Mouse (Mus musculus) layer of hippocampus, postnatal 10 days (tissue): ENCODE measurements around the gene Mark2. TPM values are rescaled to one million over a fixed set of nuclear protein-coding genes. Genes with fewer than 3 reads are reported as not detected.

Experiments
- DNase-seq, 2 experiments: peaks; one replicate each; pipeline ENCODE4 v3.0.0; 2021; ENCODE audit warnings: low spot score in 2 of 2
- total RNA-seq, 2 experiments: library from RNA; stranded (reverse); gene quantifications; 2 replicates each; pipeline ENCODE4 v1.2.3; 2021

Gene Mark2
- total RNA-seq, 2 experiments from 2014 or later, result 102 to 110 TPM

DNA sequence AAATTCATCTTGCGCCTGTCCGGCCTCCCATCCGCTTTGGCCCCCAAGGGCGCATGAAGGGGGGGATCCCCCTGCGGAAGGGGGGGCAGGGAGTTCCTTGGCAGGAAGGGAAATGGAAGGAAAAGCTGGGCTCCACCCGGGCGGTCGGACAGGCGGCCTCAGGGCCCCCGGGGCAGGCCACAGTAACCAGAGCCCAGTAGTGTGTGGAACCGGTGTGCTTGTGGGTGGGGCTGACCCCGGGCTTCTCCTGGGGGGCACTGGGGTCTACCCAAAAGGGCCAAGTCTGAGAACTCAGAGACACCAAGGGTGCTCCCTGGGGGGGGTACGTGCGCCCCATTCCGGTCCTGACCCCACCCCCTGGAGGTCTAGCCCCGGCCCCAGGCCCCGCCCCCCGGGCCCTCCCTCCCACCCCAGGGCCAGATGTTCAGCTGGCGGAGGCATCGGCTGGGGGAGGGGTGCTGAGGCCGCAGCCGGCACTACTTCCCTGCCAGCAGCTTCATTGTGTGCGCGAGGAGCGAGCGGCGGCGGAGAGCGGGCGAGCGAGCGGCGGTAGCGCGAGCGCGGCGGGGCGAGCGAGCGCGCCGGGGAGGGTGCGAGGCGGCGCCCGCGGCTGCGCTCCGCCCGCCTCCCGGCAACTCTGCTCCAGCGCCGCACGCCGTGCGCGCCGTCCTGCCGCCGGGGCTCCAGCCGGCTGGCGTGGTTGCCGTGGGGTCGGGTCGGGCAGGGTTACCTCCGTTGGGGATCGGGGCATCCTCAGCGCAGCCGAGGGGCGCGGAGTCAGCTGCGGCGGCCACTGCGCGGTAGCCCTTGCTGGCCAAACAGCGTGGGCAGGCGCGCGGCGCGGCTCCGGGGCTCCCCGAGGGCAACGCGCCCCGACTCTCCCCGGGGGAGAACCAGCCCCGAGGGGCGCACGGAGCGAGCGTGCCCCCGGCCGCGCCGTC, 73.6 kb downstream of the Mark2 start:
- peak; percentile 77 to 84 for DNase-seq

DNA sequence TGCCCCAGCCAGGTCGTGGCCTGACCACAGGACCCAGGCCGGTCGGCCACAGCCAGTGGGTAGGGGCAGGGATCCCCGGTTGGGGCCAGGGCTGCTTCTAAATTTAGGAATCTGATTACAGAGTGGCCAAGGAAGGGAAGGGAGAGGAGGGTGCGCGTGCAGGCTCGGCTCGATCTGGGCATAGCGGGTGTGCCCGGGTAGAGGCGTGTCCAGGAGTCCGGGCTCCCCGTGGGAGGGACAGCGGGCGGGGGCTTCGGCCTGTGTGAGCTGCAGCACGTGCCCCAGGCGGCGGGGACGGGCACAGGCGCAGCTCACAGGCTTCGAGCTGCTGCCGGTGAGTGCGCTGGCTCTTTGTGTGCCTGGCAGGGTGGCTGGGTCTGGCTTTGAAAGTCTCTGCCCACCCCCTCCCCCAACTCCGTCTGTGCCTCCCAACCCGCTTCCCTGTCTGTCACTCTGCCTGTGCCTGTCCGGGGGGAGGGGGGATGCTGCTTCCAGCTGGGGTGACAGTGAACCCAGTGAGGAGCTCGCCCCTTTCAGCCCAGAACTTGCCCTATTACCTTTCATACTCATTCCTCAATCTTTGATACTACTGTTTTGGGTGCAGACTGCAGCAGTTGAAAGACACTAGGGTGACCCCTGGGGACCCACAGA, 74.4 kb downstream of the Mark2 start, which contains the start of gene Rcor2:
Gene Rcor2, plus strand, starts transcription at position 235 of the 651 bp plus-strand sequence.
- DNase-seq, result peak; percentile 71 to 79

DNA sequence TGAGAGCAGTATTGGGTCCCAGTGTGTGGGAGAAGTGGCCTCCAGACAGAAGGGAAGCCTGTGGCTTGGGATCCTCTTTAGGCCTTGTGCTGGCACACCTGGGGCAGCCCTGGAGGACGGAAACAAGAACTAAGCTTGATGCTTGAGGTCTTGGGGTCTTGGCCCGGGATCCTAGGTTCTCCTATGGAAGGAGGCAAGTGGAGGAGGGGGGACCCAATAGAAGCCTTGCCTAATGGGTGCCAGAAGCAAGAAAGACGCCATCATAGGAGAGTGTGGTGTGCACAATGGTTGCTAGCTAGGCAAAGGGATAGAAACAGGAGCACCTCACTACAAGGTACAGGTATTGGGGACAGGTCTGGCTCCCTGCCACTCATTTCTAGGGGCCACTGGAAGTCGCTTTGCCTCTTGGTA, 75.2 kb downstream of the Mark2 start:
- DNase-seq, result peak; percentile 41 to 47

DNA sequence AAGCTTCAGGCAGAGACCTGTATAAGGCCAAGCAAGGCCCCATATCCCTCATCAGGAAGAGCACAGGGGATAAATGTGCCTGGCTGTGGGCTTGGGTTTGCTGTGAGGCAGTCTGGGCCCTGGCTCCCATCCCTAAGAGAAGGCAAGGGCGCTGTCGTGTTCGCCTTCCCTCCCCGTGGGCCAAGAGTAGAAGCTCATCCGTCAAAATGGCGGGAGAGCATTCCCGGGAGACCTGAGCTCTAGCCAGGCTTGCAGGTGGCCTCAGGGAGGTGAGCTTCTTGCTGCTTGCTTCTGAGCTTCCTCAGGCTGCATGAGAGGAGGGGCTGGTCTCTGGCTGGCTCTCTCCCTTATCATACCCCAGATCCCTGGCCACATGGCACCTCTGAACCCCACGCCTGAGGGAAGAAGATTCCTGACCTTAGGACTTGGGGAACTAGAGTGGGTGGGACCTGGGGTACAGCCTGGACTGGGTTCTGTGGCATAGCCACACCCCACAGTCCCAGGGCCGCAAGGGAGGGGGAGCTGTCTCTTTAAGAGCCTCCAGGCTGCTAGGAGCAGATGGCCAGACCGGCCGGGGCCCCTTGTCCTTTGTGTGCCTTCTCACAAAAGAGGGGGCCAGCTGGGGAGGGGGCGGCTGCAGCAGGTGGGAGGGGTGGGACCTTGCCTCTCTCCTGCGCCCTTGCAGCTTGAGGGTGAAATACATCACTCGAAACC, 76.0 kb downstream of the Mark2 start:
- peak; percentile 37 to 39 for DNase-seq

DNA sequence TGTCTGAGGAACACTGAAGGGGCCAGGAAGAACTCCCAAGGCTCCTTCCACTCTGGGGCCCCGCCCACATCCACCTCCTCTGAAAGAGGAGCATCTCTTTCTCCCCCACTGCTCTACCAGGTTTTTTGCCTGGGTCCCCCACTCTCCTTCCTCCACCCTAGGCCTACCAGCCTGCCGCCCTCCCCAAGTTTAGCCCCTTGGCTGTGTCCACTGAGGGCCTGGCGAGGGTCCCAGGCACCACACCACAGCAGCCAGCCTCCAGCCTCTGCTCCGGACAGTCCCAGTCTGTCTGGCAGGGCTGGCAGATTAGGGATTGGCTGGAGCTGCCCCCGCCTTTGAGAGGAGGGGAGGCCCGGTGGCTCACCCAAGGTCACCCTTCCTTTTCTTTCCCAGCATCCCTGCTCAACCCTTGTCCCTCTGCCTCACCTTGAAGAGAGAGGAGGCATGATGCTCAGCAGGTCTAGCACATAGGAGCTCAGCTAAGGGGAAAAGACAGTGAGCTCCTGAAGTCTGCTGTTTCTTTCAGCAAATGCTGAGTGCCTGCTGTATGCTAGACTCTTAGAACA, 76.8 kb downstream of the Mark2 start:
- DNase-seq, result peak; percentile 52 to 67

DNA sequence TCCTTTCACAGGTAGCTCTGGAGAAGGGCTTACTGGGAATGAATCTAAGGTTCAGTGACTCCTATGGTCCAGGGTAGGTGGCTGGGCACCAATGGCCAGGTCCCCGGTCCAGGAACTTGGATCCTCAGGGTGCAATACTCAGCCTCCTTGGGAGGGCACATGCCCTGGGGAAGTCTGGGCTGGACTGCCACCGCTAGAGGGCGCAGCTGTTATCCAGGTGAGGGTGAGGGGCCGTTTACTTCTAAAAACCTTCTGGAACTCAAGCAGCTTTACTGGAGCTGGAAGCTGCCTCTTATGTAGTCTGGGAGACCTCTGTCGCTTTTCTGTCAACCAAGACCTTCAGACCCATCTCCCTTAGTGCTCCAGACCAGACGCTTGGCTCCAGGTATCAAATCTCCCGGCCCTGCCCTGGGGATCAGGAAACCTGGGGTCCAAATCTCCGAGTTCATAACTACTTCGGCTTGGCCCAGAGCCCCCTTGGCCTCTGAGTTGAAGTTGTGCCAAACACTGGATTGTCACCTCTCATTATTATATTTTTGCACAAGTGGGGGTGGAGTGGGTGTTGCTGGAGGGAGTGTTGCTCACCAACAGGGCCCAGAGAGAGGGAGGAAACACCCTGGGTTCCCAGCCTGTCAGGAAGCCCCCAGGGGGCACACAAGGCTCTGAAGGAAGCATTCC, 77.4 kb downstream of the Mark2 start:
- peak; percentile 79 to 82 for DNase-seq

DNA sequence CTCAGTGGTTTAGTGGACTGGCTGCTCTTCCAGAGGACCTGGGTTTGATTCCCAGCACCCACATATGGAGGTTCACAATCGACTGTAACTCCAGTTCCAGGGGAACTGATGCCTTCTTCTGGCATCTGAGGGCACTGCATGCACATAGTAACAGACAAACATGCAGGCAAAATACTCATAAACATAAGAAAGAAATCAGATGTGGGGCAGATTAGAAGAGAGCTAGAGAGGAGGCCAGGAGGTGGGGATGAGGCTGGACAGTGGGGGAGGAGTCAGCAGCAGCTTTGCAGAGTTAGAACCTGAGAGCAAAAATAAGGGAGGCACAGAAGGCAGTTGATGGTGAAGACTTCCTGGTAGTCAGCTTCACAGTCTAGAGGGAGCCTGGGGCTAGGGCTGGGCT, 79.1 kb downstream of the Mark2 start:
- DNase-seq, result no peak

DNA sequence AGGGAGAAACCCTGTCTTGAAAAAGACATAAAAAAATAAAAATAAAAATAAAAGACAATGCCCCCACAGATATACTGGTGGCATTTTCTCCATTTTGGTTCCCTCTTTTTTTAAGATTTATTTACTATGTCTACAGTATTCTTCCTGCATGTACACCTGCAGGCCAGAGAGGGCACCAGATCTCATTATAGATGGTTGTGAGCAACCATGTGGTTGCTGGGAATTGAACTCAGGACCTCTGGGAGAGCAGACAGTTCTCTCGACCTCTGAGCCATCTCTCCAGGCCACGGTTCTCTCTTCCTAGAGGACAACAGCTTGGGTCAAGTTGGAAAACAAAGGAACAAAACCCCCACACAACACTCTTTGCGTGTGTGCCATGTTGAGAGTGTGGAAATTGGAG, 79.7 kb downstream of the Mark2 start:
- DNase-seq, result no peak

DNA sequence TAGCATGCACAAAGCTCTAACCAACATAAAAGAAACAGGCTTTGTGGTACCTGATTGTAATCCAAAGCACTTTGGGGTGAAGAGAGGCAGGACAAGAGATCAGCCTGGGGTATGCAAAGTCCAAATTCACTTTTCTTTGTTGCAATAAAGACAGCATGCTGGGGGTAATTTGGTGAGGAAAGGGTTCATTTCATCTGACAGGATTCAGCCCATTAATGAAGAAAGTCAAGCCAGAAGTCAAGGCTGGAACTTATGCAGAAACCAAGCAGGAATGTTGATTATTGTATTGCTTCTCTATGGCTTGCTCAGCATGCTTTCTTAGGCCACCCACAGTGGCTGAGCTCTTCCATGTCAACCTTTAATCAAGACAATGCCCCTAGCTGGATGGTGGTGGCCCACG, 80.2 kb downstream of the Mark2 start:
- DNase-seq, result no peak

DNA sequence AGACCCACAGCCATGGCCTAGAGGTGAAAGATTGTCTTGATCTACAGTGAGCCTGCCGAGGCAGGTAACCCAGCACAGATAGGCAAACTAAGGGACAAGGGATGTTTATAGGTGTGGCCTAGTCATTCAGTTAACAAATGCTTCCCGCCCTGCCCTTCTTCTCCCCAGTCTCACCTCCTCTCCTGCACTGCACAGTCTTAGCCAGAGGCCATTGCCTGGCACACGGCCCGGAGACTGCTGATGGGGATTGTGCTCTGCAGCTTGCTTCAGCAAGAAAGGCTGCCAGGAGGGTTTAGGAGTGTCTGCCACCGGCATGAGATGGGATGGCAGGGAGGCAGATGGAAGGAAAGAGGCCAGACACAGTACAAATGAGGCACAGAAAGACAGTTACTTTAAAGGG, 83.8 kb downstream of the Mark2 start:
- no peak for DNase-seq

DNA sequence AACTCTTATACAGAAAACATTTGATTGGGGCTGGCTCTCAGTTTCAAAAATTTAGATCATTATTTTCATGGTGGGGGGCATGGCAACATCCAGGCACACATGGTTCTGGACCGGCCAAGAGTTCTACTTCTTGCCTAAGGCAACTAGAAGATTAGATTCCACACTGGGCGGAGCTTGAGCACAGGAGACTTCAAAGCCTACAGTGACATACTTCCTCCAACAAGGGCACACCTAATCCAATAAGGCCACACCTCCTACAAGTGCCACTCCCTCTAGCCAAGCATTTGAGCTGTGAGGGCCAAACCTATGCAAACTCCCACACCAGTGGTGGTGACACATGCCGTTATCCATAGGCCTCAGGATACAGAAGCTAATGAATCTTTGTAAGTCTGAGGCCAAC, 95.6 kb downstream of the Mark2 start:
- no peak for DNase-seq

DNA sequence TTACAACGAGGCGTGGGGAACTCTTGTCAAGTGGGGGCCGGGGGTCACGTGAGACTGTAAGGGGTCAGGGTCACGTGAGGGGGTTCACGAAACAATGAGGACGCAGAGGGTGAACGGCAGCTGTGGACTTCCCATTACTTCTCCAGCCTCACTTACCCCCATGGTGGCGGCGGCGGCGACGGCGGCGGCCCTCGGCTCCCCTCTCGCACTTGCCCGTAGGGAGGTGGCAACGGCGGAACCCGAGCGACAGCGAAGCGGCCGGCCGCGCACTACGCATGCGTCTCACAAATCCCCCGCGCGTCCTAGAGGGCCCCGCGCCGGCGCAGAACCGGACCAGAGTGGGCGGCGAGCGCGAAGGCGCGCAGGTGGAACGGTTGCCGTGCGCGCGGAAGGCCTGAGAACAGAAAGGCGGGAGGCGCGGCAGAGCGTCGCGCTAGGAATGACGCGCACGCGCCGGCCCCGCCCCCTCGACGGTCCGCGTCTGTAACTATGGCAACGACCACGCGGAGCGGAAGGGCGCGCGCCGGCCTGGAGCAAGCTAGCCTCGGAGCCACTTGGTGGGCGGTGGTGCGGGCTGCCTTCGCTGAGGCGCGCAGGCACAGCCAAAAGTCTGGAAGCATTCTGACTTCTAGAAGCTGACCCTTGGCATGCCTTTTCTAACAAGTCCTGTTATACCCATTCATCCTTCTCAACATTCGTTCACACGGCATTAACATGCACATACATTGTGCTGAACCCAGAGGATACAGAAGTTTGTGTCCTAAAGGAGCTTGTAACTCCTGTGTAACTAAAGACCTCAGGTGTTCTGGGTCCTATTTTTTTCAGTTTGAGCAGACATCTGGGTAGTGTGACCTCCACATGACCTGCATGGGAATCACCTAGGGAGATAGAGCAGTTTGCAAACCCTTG, 100.6 kb downstream of the Mark2 start, which contains the start of gene Naa40:
Gene Naa40, minus strand, starts transcription at position 402 of the 909 bp plus-strand sequence.
- peak; percentile 87 to 94 for DNase-seq

DNA sequence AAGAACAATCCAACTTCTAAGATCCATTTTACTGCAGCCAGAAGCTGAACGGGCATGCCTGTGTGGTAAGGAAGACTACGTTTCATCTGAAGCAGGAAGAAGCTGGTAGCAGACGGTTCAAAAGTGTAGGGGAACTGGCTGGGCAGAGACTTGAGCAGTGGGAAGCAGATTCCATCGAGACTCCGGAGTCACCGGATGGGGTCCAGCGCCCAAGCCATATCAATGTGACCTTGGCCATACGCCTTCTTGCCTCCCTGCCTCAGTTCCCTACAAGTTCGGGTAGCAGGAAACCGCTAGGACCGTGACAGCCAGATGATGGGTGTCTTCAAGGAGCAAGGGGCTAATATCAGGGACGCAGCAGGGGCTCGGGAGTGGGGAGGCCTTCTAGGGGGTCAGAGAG, 101.4 kb downstream of the Mark2 start:
- peak in 1 of 2 experiments; percentile 40 for DNase-seq

DNA sequence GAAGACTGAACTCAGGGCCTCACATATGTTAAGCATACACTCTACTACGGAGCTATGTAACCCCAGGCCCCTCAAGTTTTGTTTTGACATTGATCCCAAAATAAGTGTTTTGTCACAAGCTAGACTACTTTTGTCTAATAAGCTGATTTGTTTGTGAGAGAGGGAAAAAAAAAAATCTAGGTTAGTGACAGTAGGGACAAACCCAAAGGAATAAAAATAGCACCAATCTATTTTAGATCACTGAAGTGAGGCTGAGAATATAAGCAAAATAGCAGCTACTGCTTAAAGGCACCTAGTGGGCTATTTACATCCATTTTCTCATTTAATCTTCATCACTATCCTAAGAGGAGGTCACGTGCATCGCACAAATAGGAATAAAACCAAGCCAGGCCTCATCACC, 102.1 kb downstream of the Mark2 start:
- DNase-seq, result no peak

DNA sequence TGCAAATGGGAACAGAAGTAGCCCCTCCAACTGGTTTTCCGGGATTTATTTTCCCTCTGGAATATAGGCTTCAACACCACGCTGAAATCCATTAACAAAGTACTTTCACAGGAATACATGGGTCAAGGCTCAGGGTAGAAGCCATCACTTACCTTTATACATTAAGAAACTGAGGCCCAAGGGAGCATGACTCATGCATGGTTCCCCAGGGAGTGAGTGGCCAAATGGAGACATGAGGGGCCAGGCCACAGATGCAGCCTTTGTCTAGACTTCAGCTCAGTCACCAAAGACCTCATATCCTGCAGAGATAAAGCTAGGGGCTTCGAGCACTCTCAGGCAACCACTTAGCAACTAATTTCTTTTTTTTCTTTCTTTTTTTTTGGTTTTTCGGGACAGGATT, 104.9 kb downstream of the Mark2 start:
- no peak for DNase-seq

DNA sequence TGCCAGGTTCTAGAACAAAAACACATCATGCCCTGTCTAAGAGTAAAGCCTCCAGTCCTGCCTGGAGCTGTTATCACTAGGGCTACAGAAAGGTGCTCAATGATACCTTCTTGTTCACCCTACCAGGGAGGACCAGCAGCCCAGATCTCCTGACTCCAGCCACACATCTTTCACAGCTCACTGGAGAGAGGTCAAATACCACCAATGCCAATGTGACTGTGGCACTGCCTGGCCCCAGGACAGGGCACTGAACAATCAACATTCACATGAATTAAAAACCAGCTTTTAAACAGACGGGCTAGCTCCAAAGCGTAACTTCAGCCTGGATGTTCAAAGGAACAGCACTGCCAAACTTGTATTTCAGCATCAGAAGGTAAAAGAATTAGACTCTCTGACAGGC, 105.6 kb downstream of the Mark2 start:
- no peak for DNase-seq

DNA sequence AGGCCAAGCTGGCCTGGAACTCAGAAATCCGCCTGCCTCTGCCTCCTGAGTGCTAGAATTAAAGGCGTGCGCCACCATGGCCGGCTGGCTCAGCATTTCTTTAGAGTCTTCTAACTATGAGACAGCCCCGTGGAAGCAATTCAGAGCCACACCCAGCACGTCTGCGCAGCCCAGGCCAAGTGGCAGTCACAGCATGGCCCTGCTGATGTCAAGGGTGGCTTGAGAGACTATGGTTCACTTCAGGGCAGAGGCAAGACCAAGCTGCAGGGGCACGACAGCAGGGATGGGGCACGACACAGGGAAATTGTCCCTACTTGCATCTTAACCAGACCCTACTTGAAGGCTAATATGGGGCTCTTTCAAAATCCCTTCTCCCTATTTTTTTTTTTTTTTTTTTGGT, 106.2 kb downstream of the Mark2 start:
- DNase-seq, result no peak

DNA sequence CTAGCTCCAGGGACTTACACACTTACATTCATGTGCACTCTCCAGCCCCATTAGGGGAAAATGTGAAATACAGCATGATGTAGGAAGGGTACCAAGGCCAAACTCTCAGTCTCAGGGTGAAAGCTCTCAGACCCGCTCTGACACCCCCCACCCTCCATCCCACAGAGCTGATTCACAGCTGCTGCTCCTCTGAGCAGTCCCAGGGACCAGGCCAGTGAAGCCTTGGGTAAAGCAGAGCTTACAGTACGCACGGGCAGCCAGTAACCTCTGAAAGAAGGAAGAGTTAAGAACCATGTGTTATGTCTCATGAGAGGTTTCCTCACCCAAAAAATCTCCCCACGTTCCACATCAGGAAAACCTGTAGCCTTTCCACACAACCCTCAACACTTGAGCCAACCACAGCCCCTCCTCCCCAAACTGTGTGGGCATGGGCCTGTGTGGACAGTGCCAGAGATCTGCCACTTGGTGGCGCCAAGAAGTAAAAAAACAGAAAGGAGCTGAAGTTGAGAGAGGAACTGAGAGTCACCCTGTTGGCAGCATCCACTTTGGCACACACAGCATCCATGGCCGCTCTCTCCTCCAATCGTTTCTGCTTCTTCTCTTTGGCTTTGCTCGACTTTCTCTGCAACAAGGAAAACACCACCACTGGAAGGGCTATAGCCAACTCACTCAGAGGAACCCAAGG, 107.0 kb downstream of the Mark2 start:
- DNase-seq, result peak; percentile 87 to 89

DNA sequence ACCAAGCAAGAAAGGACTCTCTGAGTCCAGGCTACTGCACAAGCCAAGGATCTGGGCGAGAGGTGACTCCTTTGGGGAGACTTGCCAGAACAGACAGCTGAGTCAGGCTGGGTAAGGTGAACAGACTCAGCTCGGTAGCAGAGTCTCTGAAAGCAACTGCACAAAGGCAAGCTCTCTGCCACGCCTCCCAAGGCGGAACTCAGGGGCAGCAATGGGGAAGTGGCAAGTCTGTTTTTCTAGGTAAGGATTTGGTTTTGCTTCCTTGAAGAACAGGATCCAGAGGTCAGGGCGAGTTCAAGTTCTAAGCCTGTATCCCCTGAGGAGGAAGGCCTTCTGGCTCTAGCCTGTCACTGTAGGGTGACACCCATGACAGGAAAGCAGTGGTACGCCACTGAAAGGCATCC, 115.1 kb downstream of the Mark2 start:
- DNase-seq, result no peak
